Mouse (Mus musculus): ENCODE results near the gene Fam83d.

DNA sequence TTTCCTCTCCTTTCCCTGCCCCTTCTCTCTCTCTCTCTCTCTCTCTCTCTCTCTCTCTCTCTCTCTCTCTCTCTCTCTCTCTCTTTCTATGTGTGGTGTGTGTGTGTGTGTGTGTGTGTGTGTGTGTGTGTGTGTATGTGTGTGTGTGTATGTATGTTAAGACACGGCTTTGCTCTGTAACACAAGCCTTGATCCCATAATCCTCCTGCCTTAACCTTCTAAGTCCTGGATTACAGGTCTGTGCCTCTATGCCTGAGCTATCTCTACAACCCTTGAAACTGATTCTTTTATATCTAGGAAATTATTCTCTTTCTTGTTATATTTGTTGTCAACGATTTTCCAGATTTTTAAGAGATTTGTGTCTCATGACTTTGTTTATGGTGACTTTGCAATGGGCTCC is 7.7 kb upstream of the Fam83d start:
- TF ChIP-seq CTCF (IDR thresholded peaks at IDR 0.05; ENCODE audit: low read depth, low read length): no peak
- TF ChIP-seq POLR2A (IDR thresholded peaks at IDR 0.05; ENCODE audit: borderline replicate concordance, low read depth, low read length): no peak

Data from bone marrow macrophage, adult 2 months (primary cell).